Mouse (Mus musculus): ENCODE measurements around the gene Nme7. TPM values are rescaled to one million over a fixed set of nuclear protein-coding genes. Genes with fewer than 3 reads are reported as not detected.

The Nme7 gene
- total RNA-seq, 4 experiments from 2014 or later = 4.0 to 5.4 (median 4.7) TPM

- DNase-seq (ENCODE audit: low spot score) = no peak
These were observed 123.9 kb downstream of the Nme7 start for GRCm38 (mm10) chr1:164427777-164428176.

- DNase-seq (ENCODE audit: low spot score) = no peak
These were observed 124.7 kb downstream of the Nme7 start for GRCm38 (mm10) chr1:164428644-164429043.

- no peak for DNase-seq (ENCODE audit: low spot score)
These were observed 128.7 kb downstream of the Nme7 start for GRCm38 (mm10) chr1:164432649-164433048.

GRCm38 (mm10) chr1:164434049-164434448 lies 130.1 kb downstream of the Nme7 start:
- DNase-seq (ENCODE audit: low spot score) = no peak

- no peak for DNase-seq (ENCODE audit: low spot score)
These were observed 132.8 kb downstream of the Nme7 start for GRCm38 (mm10) chr1:164436749-164437148.

- DNase-seq (ENCODE audit: low spot score) = no peak
These were observed 136.3 kb downstream of the Nme7 start for GRCm38 (mm10) chr1:164440230-164440629.

GRCm38 (mm10) chr1:164440708-164441407 lies 136.9 kb downstream of the Nme7 start:
- DNase-seq (ENCODE audit: low spot score) = no peak

GRCm38 (mm10) chr1:164441408-164441974 lies 137.6 kb downstream of the Nme7 start:
- DNase-seq (ENCODE audit: low spot score) = no peak

GRCm38 (mm10) chr1:164445620-164446162 lies 141.8 kb downstream of the Nme7 start:
- no peak for DNase-seq (ENCODE audit: low spot score)

GRCm38 (mm10) chr1:164446535-164446934 lies 142.6 kb downstream of the Nme7 start:
- no peak for DNase-seq (ENCODE audit: low spot score)

GRCm38 (mm10) chr1:164447521-164447920 lies 143.6 kb downstream of the Nme7 start:
- DNase-seq (ENCODE audit: low spot score) = no peak

- no peak for DNase-seq (ENCODE audit: low spot score)
These were observed 145.7 kb downstream of the Nme7 start for GRCm38 (mm10) chr1:164449626-164450025.

- no peak for DNase-seq (ENCODE audit: low spot score)
These were observed 146.3 kb downstream of the Nme7 start for GRCm38 (mm10) chr1:164450231-164450630.

- DNase-seq (ENCODE audit: low spot score) = no peak
These were observed 146.7 kb downstream of the Nme7 start for GRCm38 (mm10) chr1:164450644-164451043.

- DNase-seq (ENCODE audit: low spot score) = no peak
These were observed 147.4 kb downstream of the Nme7 start for GRCm38 (mm10) chr1:164451346-164451745.

GRCm38 (mm10) chr1:164452580-164452979 lies 148.7 kb downstream of the Nme7 start:
- DNase-seq (ENCODE audit: low spot score) = no peak

GRCm38 (mm10) chr1:164453146-164453545 lies 149.2 kb downstream of the Nme7 start:
- DNase-seq (ENCODE audit: low spot score) = no peak

GRCm38 (mm10) chr1:164453739-164454138 lies 149.8 kb downstream of the Nme7 start:
- DNase-seq (ENCODE audit: low spot score) = no peak

- no peak for DNase-seq (ENCODE audit: low spot score)
These were observed 151.0 kb downstream of the Nme7 start for GRCm38 (mm10) chr1:164454747-164455400.

GRCm38 (mm10) chr1:164455614-164456013 lies 151.7 kb downstream of the Nme7 start:
- DNase-seq (ENCODE audit: low spot score) = no peak

- no peak for DNase-seq (ENCODE audit: low spot score)
These were observed 152.1 kb downstream of the Nme7 start for GRCm38 (mm10) chr1:164456065-164456464.

- no peak for DNase-seq (ENCODE audit: low spot score)
These were observed 152.8 kb downstream of the Nme7 start for GRCm38 (mm10) chr1:164456731-164457130.
